Mouse (Mus musculus) intestine, embryonic 14.5 days (tissue): ENCODE results near the gene Hps5. TPM values are rescaled to one million over a fixed set of nuclear protein-coding genes. Genes with fewer than 3 reads are reported as not detected.
"Not testable (repeated sequence)": the region's sequence is repeated elsewhere in the genome, so short reads cannot be mapped to it uniquely, and the experiment has no call there.

Source experiments
- ATAC-seq: fragments of 200-750 bp; cut with Nextera tagmentation; replicated peaks from 2 replicates; pipeline ENCODE4 v1.8.0; 2017; ENCODE audit warnings: low read depth, moderate number of reproducible peaks, moderate TSS enrichment, moderate library complexity; ENCODE audit not compliant: low FRiP score, low TSS enrichment
- DNase-seq: peaks from one replicate; pipeline ENCODE4 v3.0.0-alpha.2; 2018; ENCODE audit warnings: low spot score
- H3K27ac ChIP-seq: fragments of 300-500 bp; sonication (generic); 2 replicates; pipeline ENCODE4 v1.5.1; 2014; ENCODE audit warnings: low read depth, mild to moderate bottlenecking, control low read depth
- H3K27me3 ChIP-seq: fragments of 300-500 bp; sonication (generic); replicated peaks from 2 replicates; pipeline ENCODE4 v1.6.1; 2014; ENCODE audit warnings: low read length, control low read depth; ENCODE audit not compliant: control insufficient read depth, insufficient read depth
- H3K36me3 ChIP-seq: fragments of 300-500 bp; sonication (generic); 2 replicates; pipeline ENCODE4 v1.6.1; 2014; ENCODE audit warnings: low read length, control low read depth; ENCODE audit not compliant: control insufficient read depth, insufficient read depth
- H3K4me1 ChIP-seq: fragments of 300-500 bp; sonication (generic); replicated peaks from 2 replicates; pipeline ENCODE4 v1.6.1; 2014; ENCODE audit warnings: low read length, control low read depth, mixed read lengths; ENCODE audit not compliant: control insufficient read depth, insufficient read depth
- H3K4me2 ChIP-seq: fragments of 300-500 bp; sonication (generic); 2 replicates; pipeline ENCODE4 v1.6.1; 2014; ENCODE audit warnings: low read length
- H3K4me3 ChIP-seq: fragments of 300-500 bp; sonication (generic); 2 replicates; pipeline ENCODE4 v1.5.1; 2014; ENCODE audit warnings: low read depth, low read length, control low read depth, mixed read lengths
- H3K9ac ChIP-seq: fragments of 300-500 bp; sonication (generic); 2 replicates; pipeline ENCODE4 v1.6.1; 2014; ENCODE audit warnings: mild to moderate bottlenecking, low read length
- H3K9me3 ChIP-seq: fragments of 300-500 bp; sonication (generic); 2 replicates; pipeline ENCODE4 v1.6.1; 2016; ENCODE audit warnings: low read length, control low read depth; ENCODE audit not compliant: control insufficient read depth
- WGBS: fragments of 180-500 bp; shearing (Covaris S2); extraction: QIAGEN DNeasy Blood & Tissue Kit; methylation state at CpG from one replicate; pipeline ENCODE4 v1.1.7; 2014; 5-methylcytosine and 5-hydroxymethylcytosine counted together
- polyA plus RNA-seq: library from polyadenylated mRNA; unstranded; fragments of >200 nt; fragmentation: Nextera tagmentation; extraction: Ambion mirVana; gene quantifications from 2 replicates; pipeline ENCODE4 v1.2.1, GENCODE M21; 2014

Gene Hps5
- polyA plus RNA-seq, 1 experiment from 2014 or later = 18.8 TPM

DNA sequence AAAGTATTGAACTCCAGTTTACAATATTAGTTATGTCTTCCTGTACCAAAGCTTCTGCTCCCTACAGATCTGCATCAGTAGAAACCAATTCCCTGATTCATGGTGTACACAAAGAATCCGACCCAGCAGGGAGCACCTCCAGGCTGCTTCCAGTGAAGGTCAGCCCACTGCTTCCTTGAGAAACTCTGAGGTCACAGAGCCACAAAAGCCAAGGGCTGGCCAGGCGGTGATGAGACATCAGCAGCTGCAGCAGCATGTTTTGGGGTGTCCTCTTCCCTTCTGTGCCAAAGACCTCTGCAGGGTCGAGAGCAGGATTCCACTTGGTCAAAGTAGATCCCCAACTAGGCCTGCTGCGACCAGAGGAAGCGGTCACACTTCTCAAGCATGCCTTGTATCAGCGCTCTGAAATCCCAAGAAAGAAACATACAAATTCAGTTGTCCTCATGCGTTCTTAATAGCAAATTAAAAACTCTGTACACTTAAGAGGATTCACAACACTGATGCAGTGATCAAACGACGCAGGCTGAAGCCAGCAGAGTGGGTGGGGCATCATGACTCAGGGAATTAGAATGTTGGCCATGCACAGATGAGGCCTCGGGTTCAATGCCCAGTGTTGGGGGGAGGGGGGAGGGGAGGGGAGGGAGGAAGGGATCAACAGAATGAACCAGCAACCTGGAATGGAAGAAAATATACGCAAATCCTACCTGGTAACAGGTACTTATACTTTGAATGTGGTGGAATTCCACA is 34.6 kb downstream of the Hps5 start:
- Histone ChIP-seq H3K27ac (no peak overlapping the region), H3K4me3 (no peak overlapping the region), H3K27me3 (no peaks in the 10 kb centered on the region)

DNA sequence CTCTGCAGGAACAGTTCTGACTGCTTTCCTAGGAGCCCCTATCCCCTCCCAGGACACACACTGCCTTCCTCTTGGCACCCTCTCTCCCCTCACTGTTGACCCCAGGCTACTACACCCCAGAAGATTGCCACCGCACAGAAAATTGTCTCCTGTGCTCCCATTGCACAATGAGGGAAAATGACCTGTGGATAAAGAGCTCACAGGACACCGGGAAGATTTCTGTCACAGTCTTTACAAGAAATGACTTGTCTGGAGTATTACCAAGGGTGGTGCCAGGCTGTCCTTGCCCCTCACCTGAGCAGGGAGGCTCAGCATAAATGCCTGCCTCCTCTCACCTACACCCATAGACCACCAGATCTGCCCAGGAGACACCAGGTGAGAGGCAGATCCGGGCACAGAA is 44.4 kb downstream of the Hps5 start, which contains the start of gene Saa2:
Gene Saa2 (plus strand): TSS at position 301 of the 400 bp plus-strand sequence.
- Histone ChIP-seq H3K4me3 (no peak within 1 kb of the TSS), H3K27me3 (no peaks in the 10 kb centered on the region), H3K36me3 (no peaks in the 10 kb centered on the region), H3K27ac (no peak within 1 kb of the TSS), H3K4me2 (no peak within 1 kb of the TSS), H3K9me3 (no peaks in the 10 kb centered on the region), H3K4me1 (peaks cover 4% of the 10 kb centered on the region; the same call in 1 of the 2 replicates), H3K9ac (no peak within 1 kb of the TSS)
- ATAC-seq = no peak
- no peak for DNase-seq
- WGBS = 56% methylated on average over 3 of the region's 3 CpGs

More for the DNA sequence above, 34.6 kb downstream of the Hps5 start:
- H3K9ac ChIP-seq = no peak overlapping the region
- peaks cover 52% of the 10 kb centered on the region for H3K36me3 ChIP-seq
- no peaks in the 10 kb centered on the region for H3K9me3 ChIP-seq
- H3K4me2 ChIP-seq = no peak overlapping the region
- H3K4me1 ChIP-seq = no peaks in the 10 kb centered on the region
- DNase-seq = no peak
- WGBS = 74% methylated on average over 11 of the region's 11 CpGs
- no peak for ATAC-seq

DNA sequence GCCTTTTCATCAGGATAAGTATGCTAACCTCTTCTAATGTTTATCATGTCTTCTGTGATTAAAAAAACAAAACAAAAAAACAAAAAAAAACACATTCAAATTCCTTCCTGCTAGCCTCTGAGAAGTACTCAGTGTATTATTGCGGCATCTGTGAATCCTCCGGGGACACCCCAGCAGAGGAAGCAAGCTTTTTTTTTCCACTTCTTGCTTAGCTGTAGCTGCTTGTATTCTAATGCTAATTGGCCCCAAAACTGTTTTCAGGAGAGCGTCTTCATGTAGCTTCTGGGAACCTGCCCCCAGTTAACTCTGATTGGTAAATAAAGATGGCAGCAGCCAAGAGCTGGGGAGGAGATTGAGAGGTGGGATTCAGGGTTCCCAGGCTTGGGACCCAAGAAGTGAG is 47.4 kb downstream of the Hps5 start:
- no peak overlapping the region for H3K9ac ChIP-seq
- DNase-seq (no peak), ATAC-seq (no peak)
- 73% methylated on average over 3 of the region's 3 CpGs for WGBS
- H3K4me3 ChIP-seq = no peak overlapping the region
- no peak overlapping the region for H3K4me2 ChIP-seq
- no peaks in the 10 kb centered on the region for H3K9me3 ChIP-seq
- peaks cover 4% of the 10 kb centered on the region; the same call in 1 of the 2 replicates for H3K4me1 ChIP-seq
- no peak overlapping the region for H3K27ac ChIP-seq
- no peaks in the 10 kb centered on the region for H3K27me3 ChIP-seq
- no peaks in the 10 kb centered on the region for H3K36me3 ChIP-seq

- Histone ChIP-seq H3K27me3 (no peaks in the 10 kb centered on the region), H3K4me3 (no peak overlapping the region), H3K9me3 (no peaks in the 10 kb centered on the region), H3K4me2 (no peak overlapping the region), H3K36me3 (no peaks in the 10 kb centered on the region), H3K9ac (no peak overlapping the region), H3K27ac (no peak overlapping the region; the same call in 1 of the 2 replicates), H3K4me1 (peaks cover 4% of the 10 kb centered on the region; the same call in 1 of the 2 replicates)
- ATAC-seq (no peak), DNase-seq (no peak)
- WGBS = 49% methylated on average over 7 of the region's 7 CpGs
These were observed 49.5 kb downstream of the Hps5 start for GRCm38 (mm10) chr7:46746381-46746780.

DNA sequence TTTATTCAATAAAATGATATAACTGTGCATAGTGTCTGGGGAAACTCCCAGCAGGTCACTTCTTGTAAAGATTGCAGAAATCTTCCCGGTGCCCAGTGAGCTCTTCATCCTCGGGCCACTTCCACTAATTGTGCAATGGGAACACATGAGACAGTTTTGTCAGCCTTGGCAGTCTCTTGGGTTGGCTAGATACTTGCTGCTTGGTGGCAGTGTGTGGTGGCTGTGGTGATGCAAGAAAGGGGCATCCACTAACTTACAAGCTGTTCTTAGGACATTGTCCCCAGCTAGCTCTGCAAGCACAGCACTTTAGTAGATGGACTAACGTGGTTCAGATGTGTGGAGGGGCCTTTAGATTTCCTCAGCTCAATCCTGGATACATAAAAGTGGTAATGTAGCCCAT is 50.0 kb downstream of the Hps5 start:
- no peaks in the 10 kb centered on the region for H3K9me3 ChIP-seq
- 82% methylated on average over 3 of the region's 3 CpGs for WGBS
- DNase-seq (no peak), ATAC-seq (no peak)
- no peak overlapping the region for H3K9ac ChIP-seq
- no peaks in the 10 kb centered on the region for H3K36me3 ChIP-seq
- no peak overlapping the region for H3K4me3 ChIP-seq
- H3K4me2 ChIP-seq = no peak overlapping the region
- H3K27ac ChIP-seq = no peak overlapping the region
- peaks cover 4% of the 10 kb centered on the region; the same call in 1 of the 2 replicates for H3K4me1 ChIP-seq
- no peaks in the 10 kb centered on the region for H3K27me3 ChIP-seq

DNA sequence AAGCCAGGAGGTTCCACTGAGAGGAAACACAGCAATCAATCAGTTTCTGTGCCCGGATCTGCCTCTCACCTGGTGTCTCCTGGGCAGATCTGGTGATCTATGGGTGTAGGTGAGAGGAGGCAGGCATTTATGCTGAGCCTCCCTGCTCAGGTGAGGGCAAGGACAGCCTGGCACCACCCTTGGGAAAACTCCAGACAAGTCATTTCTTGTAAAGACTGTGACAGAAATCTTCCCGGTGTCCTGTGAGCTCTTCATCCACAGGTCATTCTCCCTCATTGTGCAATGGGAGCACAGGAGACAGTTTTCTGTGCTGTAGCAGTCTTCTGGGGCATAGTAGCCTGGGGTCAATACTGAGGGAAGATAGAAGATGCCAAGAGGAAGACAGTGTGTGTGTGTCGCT is 53.0 kb downstream of the Hps5 start, which contains the start of gene Saa1:
Gene Saa1 (minus strand): TSS at position 101 of the 400 bp plus-strand sequence.
- H3K4me2 ChIP-seq, H3K27me3 ChIP-seq, H3K9me3 ChIP-seq, H3K4me1 ChIP-seq, DNase-seq, H3K27ac ChIP-seq, ATAC-seq, H3K36me3 ChIP-seq, H3K4me3 ChIP-seq, H3K9ac ChIP-seq: not testable (repeated sequence)
- 49% methylated on average over 3 of the region's 3 CpGs for WGBS

DNA sequence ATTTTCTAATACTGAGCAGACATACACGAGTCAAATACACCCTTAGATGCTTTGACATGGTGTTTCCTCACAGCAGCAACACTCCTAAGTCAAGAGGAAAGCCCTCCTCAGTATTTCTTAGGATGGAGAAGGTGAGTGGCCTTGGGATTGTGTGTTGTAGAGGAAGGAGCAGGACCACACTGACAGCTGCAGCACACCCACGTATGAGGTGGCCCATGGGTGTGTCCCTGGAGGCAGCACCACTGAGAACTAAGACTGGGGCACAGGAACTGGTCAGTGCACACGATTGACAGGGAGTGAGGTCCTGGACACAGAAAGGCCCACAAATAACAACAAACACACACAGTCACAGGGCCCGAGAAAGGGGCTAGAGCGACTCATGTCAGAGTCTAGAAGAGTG is 55.8 kb downstream of the Hps5 start:
- not testable (repeated sequence) for H3K27me3 ChIP-seq, DNase-seq, ATAC-seq, H3K9me3 ChIP-seq, H3K4me2 ChIP-seq, H3K4me1 ChIP-seq, H3K9ac ChIP-seq, H3K4me3 ChIP-seq, H3K36me3 ChIP-seq, H3K27ac ChIP-seq
- WGBS = 85% methylated on average over 5 of the region's 5 CpGs

DNA sequence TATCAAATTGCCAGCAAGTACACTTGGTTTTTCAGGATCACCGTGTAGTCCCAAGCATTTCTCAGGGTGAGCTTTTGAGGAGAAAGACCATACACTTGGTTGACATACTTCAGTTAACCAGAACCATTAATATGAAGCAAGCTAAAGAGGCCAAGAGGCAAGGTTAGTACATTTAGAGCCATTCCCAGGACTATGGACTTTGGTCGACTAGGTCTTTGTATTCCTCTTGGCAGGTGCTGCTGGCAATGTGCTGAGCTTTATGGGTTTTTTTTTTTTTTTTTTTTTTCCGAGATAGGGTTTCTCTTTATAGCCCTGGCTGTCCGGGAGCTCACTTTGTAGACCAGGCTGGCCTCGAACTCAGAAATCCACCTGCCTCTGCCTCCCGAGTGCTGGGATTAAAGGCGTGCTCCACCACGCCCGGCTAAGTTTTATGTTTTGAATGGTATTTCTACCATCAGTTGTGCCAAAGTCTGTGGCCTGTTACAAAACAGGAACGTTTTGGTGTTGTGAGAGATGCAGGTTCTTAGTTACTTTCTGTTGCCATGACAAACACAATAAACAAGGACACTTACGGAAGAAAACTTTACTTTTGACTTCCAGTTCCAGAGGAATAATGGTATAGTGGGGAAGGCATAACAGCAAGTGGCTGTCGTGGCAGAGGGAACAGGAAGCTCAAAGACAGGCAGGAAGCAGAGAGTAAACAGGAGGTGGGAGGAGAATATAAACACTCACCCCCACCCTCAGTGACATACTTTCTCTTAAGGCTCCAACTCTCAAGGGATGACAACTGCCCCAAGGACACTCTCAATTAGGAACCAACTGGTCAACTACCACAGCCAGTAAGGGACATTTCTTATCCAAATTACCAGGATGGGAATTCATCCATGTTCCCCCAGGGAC is 57.1 kb downstream of the Hps5 start:
- WGBS = 82% methylated on average over 12 of the region's 12 CpGs
- H3K9me3 ChIP-seq = no peaks in the 10 kb centered on the region
- no peaks in the 10 kb centered on the region for H3K36me3 ChIP-seq
- H3K4me2 ChIP-seq = no peak overlapping the region
- no peak overlapping the region for H3K27ac ChIP-seq
- ATAC-seq (no peak), DNase-seq (no peak)
- no peak overlapping the region for H3K9ac ChIP-seq
- no peaks in the 10 kb centered on the region for H3K27me3 ChIP-seq
- no peaks in the 10 kb centered on the region for H3K4me1 ChIP-seq
- no peak overlapping the region for H3K4me3 ChIP-seq
